Mouse (Mus musculus) heart, adult 11 months (tissue): ENCODE measurements around the gene Fam19a4.

Experiments used
- DNase-seq: peaks from one replicate; pipeline ENCODE4 v3.0.0; 2022

Gene Fam19a4

DNA sequence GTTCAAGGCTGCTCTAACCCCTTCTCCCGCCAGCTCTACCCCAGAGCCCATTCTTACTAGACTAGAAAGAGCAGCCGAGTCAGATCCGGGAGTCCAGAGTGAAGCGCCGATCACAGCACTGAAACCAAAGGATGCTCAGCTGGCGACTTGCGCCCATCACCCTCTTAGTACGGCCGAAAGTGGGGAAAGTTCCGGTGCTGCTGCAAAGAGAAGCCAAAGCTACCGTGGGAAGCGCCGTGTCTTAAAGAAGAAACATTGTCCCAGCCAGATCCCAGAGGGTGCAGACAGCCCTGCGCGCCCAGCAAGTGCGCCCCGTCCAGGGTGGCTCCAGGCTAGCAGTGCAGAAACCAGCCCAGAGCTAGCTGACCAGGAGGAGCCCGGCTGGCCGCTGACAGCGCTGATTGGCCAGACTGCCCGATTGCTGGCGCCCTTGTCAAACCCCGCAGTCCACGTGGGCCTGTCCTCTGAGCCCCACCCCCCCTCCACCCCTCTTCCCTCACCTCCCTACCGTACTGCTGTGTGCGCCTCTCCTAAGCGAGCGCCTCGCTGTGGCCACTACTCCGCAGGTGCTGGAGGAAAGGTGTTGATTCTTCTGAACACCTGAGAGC lies at the start of gene Fam19a4:
TSS of gene Fam19a4 (minus strand) at position 340 of the 608 bp plus-strand sequence.
- peak; percentile 55 for DNase-seq

DNA sequence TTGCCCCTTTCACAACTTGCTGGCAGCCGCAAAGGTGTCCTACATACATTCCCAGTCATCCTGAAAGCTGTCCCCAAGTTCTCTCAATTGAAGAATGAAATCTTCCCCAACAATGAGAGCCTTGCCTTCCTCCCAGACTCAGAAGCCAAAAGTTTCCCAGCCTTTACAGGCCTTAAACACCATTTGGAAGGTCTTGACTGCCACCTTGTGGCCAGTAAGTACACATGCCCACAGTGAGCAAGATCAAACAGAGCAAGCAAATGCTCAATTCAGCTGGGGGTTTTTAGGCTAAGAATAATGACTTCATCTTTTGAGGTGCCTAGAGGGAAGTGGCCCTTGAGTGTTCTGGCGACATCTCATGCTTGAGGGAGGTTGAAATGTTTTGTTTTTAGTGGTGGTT lies 46.6 kb upstream of the Fam19a4 start:
- no peak for DNase-seq

DNA sequence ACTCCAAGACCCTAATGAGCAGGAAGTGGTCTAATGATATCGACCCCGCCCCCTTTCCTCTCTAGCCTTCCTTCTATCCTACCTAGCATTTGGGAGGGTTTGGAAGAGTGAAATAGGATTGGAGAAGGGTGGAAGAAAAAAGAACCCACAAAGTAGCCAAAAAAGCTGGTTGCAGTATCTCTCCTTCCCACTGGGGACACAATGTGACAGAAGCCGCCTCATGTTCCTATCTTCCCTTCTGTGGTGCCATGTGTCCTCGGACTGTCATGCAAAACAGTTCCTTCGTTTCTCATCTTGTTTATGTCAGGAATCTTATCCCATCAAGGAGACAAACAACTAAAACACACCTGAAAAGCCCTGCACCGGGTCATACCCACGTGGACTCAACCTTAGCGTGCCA lies 45.9 kb upstream of the Fam19a4 start:
- no peak for DNase-seq

DNA sequence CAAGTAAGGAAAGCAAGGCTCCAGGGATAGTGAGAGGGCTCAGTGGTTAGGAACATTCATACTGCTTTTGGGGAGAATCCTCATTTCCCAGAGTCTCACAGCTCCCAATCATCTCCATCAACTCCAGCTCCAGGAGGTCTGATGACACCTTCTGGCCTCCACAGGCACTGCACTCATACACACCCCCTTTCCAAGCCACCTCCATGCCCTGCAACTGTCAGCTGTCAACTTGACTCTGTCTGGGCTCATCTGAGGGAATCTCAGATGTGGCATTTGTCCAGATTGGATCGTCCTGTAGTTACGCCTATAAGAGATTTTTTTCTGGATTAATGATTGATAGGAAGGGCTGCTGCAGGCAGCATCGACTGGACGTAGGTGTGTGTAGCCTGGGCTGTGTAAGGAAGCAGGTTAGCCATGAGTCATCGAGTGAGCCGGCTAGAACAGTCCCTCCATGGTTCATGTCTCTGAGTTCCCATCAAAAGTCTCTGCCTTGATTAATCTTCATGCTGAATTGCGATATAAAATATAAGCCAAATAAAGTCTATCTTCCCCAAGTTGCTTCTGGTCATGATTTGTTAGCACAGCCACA lies 44.1 kb upstream of the Fam19a4 start:
- DNase-seq: peak; percentile 59

DNA sequence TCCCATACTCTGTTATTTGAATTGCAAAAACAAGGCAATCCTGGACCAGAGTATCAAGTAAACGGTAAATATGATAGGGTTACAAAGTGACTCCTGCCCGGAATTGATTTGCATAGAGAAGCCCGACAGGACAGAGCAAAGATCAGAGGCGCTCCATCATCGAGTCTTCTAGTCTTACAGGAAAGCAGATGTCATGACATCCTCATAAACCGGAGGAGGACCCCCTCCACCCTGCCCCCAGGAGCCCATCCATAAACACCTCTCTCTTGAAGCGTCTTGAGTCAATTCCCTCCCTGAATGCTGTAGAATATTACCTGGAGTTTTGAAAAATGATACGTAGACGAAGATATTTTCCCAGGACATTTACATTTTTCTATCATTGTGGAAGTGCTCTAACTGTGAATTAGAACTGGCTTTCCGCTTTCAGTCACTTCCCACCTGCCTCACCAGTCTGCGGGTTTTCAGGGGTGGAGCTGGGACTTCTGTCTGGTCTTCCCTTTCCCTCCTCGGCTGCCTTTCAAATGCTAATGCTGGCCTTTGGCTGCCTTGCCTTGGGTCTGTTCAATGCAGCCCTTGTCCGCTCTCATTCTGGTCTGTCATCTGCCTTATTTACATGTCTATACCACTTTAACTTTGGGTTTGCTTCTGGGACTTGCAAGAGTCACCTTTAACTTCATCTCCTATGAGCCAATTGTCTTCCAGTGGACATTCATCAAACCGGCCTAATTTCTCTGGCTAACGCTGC lies 41.9 kb upstream of the Fam19a4 start:
- peak; percentile 75 for DNase-seq

DNA sequence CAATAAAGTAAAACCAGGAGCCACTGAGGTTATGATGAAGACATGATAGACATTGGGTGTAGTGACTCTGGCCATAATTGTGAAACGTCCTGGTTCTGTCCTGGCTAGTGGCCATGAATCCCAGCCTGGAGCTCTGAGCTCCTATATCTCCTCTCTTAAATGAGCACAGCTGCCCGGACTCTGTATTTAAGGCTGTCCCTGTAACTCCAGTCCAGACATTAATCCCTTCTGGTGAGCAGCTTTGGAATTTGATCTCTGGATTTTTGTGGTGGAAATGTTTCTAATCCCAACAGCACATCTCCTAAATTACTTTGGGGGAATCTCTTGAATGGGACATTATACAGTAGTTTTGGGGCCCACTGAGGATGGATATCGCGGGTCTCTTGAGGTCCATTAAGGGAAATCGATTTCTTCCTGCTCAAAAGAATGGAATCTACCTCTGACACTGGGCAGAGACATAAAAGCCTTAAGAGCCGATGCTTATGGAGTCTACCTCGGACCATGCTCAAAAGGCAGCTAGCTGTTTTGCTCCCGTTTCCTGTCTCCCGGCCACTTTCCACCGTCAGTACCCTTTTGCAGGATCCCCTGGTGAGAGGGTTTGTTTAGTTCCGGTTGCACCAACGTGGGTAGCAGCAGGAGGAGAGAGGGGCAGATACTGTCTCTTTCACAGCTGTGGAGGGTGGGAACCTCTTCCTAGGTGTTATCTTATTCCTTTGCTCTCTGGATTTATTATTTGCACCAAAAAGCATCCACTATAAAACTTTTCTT lies 41.2 kb upstream of the Fam19a4 start:
- DNase-seq: peak; percentile 49

DNA sequence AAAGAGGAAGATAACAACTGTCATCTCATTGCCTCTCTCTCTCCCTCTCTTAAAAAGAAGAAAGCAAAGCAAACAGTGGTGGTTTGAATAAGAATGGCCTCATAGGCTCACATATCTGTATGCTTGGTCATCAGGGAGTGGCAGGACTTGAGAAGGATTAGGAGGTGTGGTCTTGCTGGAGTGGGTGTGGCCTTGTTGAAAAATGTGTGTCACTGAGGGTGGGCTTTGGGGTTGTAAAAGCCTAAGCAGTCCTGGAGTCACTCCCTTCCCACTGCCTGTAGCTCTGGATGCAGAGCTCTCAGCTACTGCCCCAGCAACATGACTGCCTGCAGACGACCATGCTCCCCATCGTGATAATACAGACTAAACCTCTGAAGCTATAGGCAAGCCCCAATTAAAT lies 22.1 kb upstream of the Fam19a4 start:
- DNase-seq: peak; percentile 72

DNA sequence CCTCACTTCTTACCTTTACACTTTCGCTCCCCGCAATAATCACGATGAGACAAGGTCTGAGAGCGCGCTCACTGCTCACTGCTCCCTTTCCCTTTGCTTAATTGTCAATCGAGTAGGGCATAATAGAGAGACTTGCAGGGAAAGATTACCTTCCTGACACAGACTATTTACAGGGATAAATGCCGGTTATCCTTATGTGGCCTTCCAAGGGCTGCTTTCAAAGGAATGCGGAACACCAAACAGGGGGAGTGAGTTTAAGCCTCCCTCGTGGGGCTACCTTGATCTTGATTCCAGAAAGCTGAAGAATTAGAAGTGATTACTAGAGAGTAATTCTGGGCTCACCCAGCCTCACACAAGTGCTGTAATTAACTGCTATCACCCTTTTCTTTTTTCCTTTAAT lies 19.8 kb upstream of the Fam19a4 start:
- DNase-seq: peak; percentile 55

DNA sequence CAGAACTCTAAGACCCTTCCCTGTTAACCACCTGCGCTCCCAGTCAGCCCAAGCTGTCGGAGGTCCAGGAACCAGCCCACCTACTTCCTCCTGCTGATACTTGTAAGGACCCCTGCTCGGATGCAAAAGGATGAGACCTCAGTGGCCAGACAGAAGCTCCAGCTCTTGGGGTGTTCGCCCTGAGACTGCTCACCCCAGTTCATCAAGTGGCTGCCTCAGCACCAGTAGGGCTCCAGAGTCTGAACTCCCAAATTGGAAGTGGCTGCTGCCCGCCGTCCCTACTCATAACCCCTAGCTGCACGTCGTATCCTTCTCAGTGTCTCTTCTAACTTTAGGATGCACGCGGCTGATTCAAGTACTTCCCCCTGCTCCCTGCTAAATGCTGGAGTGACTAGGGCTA lies 614 bp downstream of the Fam19a4 start:
- peak; percentile 64 for DNase-seq

DNA sequence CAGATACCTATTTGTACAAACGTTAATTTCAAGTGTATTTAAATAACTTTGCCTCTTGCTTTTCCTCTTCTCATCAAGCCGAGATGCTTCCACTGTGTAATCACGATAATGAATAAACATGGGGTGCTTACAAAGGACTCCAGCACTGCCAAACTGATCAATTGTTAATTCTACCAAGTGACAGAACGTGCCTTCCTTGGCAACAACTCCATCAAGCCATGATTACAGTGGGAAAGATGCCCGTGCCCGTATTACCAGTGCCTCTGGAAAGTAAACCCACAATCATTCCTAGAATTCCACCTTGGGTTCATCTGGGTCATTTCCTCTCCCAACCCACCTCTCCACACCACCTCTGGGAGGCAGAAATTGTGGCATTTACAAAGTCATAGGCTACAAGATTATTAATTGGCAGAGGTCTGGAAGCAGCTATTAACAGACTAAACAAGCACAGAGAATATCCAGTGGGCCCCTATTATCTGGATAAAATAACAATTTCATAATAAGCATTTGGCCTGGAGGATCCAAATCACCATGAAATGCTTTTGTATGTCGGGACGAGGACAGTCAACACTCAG lies 7.9 kb downstream of the Fam19a4 start:
- DNase-seq: peak; percentile 1

DNA sequence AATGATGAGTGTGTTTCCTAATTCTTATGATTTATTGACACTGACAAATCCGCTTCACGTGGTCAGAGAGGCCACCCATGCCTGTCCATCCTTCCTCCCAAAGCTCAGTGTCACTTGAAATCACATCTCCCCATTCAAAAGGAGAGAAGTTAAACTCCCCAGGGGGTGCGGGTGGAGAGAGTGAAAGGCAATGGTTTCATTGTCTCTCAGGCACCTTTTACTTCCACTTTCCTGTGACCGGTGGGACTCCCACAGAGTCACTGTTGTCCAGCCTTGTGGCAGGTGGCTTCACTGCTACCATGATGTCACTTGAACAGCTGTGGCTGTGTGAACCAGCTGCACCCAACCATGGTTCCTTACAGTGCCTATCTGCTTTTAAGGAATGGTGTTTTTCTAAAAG lies 11.8 kb downstream of the Fam19a4 start:
- peak; percentile 35 for DNase-seq

DNA sequence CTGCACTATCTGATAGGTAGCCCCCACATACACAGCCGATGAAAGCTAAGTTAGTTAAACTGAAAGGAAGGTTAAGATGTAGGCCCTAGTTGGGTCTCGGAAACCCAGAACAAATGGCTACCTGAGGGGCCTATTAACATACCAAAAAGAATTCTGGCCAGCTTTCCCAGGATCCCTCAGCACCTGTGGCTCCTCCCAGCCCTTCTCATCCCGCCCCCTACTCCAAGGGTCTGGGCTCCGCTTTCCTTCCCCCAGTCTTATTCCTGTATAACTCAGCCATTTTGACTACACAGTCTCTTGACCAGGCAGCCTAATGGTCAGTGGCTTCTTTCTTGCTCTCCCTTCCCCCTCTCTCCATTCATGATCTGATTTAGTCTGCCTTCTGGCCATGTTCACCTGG lies 13.7 kb downstream of the Fam19a4 start:
- DNase-seq: peak; percentile 17

DNA sequence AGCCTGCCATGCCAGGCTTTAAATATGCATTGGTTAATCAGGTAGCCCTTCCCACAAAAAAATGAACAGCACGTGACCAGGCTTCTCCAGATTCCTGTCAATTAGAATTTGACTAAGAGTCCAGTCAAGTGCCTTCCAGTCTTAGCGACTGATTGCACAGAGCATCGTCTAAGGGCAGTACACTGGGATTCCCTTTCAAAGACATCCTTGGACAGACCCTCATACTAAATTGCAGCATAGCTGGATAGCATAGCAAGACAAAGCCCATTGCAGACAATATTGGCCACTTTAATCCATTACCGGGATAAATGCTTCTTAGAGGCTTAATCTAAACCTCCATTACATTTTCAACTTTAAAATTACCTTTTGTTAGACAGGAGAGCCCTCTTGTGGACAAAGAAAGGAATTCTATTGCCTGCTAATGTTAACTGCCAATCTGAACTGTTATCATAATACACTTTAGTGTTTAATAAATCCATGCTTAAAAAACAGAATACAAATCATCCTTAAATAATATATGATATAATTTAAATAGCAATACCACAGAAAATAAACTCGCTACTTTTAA lies 33.0 kb downstream of the Fam19a4 start:
- DNase-seq: no peak

DNA sequence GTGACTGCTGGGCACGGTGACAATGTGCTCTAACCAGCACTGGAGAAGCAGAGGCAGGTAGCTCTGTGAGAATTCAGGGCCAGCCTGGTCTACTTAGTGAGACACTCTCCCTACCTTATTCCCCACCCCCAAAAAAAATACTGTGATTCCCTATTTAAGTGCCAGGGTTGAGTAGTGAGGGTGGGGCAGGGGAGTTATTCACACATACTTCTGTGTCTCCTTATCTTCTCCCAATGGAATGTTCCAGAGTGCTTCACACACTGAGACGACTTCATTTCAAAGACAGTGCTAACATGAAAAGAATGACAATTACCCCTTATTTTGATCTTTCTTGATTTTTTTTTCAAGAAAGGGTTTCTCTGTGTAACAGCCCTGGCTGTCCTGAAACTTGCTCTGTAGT lies 40.9 kb downstream of the Fam19a4 start:
- DNase-seq: no peak

DNA sequence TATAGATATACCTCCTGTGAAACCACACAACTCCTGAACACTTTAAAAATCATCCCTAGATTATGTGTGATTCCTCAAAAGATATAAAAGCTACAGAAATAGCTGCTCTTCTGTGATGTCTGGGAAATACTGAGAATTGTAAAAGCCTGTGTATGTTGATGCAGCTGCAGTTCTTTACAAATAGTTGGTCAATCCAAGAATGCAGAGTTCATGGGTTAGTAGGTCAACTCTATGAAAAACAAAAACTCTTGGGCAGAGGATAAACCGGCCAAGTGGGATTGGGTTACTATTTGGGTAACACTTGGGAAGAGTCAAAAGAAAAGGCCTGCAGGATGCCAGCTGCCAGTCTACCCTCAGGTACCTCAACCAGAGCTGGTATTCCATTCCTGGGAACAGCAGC lies 43.5 kb downstream of the Fam19a4 start:
- no peak for DNase-seq

DNA sequence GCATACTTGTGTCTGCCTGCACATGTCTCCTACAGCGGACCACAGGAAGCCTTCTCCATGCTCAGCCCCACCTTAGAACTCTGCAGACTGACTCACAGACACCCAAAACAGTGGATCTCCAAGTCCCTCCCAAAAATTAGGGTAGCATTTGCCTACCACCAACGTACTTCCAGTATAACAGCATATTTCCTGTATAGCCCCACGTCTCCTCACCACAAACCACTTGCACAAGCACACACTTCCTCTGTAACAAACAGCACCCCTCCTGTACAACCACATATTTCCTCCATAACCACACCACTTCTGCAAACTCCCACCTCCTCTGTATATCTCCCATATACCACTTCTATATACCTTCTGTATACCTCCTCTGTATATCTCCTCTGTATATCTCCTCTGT lies 44.2 kb downstream of the Fam19a4 start:
- no peak for DNase-seq

DNA sequence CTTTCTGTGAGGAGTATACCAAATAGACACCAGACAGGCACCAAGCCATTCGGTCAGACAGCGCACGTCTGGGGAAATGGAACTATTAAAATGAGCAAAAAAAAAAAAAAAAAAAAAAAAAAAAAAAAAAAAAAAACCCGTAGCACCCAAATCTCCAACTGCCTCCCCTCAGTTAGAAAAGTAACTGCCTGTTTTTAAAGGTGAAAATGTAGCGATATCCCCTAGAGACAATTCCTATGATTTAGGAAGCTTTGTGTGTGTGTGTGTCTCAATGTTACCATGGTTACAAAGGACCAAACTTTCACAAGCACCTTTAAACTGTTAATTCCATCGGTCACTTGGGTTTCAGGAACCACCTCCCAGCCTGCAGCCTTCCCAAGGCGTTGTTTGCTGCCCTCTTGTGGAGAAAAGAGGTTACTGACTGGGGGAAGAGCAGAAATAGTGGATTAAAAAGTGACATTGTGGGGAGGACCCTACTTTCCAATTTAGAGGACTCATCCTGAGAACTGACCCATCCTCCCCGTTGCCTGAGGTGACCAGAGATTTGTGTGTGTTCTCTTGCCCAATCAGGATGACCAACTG lies 53.6 kb downstream of the Fam19a4 start:
- no peak for DNase-seq

DNA sequence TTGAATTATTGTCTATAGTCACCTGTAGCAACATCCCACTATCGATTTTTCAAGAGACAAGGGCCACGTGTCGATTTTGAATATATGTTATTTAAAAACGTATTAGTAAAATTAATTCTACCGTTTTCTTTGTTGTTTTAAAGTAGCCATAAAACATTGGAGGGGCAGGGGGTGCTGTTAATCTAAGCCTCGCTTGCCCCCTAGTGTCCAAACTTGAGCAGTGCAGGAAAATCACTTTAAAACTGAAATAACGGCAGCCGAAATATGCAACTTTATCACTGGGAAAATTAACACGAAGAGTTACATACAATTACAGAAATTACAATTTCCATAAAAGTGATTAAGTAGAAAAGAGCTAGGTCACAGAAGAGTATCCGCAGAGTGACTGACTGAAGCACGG lies 55.2 kb downstream of the Fam19a4 start:
- no peak for DNase-seq

DNA sequence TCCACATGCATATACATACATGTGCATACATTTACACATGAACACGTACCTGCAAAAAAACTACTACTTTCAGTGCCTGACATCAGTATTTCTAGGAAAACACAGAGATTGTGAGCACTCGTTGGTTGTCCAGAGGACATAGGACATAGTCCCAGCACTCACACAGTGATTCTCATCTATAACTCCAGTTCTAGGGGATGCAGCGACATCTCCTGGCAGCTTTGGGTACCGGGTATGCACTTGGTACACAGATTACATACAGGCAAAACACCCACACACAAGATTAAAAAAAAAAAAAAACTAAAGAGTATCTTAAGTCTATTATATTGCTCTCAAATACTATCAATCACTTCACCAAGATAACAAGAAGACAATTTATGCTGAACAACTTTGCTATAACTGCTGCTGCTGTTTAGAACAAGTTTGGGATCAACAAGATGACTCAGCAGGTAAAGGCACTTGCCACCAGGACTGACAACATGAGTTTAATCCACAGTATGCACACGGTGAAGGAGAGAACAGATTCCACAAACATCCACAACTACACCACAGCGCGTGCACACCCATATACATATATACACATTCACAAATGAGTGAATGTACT lies 64.6 kb downstream of the Fam19a4 start:
- DNase-seq: no peak

DNA sequence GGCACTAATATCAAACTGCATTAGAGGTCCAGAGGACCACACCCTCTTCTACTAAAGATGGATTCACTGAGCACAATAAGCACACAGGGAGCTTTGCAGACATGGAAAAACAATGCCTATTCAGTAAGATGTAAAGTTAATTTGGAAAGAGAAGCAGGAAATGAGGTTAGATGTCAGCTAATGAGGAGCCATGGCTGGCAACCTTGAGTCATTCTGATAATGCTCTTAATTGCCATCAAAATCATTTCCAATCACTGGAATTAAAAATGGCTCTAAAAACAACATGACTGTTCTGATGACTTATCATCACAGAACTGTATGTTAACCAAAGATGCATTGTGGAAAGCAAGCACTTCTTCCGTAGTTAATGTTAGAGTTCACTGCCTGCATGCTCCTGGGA lies 68.5 kb downstream of the Fam19a4 start:
- peak; percentile 19 for DNase-seq

DNA sequence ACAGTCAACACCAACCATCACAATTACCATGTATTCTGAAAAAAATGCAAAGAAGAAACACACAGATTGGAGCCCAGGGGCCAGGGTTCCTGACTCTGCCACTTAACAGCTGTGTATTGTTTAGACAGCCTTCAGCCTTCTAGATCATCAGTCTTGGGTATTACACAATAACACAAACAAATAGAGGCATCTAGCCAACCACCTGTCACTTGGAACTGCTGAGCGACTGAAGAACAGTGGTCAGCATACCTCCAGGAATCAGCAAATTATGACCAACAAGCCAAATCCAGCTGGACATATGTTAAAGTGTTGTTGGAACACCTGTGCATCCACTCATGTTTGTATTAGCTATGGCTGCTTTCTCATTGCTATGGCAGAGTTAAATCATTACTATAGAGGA lies 82.7 kb downstream of the Fam19a4 start:
- peak; percentile 52 for DNase-seq

DNA sequence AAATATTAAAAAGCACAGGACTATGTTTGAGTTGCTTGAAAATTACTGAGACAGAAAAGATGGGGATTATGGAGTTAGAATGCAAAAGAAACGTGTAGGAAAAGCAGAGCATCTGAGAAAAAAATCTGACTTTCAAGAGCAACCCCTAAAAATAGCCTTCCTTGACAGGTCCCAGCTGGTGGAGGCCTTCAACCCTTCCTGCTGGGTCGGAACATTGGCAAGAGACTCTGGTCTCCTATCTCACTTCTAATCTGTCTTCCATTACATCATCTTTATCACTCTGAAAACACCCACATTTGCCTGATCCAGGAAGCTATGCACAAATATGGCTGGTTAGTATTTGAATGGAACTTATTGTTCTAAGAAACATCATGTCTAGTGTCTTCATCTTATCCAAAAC lies 115.4 kb downstream of the Fam19a4 start:
- no peak for DNase-seq
